Mouse (Mus musculus): ENCODE data around the gene Pmel.

- no peak for TF ChIP-seq CTCF (IDR thresholded peaks at IDR 0.05; ENCODE audit: low read depth)
- no peak for TF ChIP-seq EP300 (IDR thresholded peaks at IDR 0.05; ENCODE audit: low read depth)
Measured at GRCm38 (mm10) chr10:128728059-128728458, 24.1 kb downstream of the Pmel start.
